Mouse (Mus musculus) ES-Bruce4 (cell line): ENCODE results near the gene Jsrp1. TPM values are rescaled to one million over a fixed set of nuclear protein-coding genes. Genes with fewer than 3 reads are reported as not detected.

Experiments
- H3K27ac ChIP-seq: 2 replicates; pipeline ENCODE4 v1.5.1; 2012; ENCODE audit warnings: low read length, inconsistent platforms; ENCODE audit not compliant: insufficient read depth
- H3K27me3 ChIP-seq: 2 replicates; pipeline ENCODE4 v1.6.1; 2012; ENCODE audit warnings: mild to moderate bottlenecking, low read length, inconsistent platforms; ENCODE audit not compliant: control insufficient read depth, poor library complexity, insufficient read depth, severe bottlenecking
- H3K36me3 ChIP-seq: 2 replicates; pipeline ENCODE4 v1.6.1; 2012; ENCODE audit warnings: inconsistent platforms, mild to moderate bottlenecking, low read length, moderate library complexity; ENCODE audit not compliant: control insufficient read depth, poor library complexity, insufficient read depth, severe bottlenecking
- H3K4me1 ChIP-seq: one replicate; pipeline ENCODE4 v1.8.1; 2011; ENCODE audit warnings: low read length; ENCODE audit not compliant: control insufficient read depth, insufficient read depth
- H3K4me3 ChIP-seq: 2 replicates; pipeline ENCODE4 v1.5.1; 2011; ENCODE audit warnings: low read depth, mild to moderate bottlenecking, low read length
- H3K9ac ChIP-seq: 2 replicates; pipeline ENCODE4 v1.6.1; 2012; ENCODE audit warnings: low read depth, mild to moderate bottlenecking, inconsistent platforms; ENCODE audit not compliant: poor library complexity, severe bottlenecking
- H3K9me3 ChIP-seq: replicated peaks from 2 replicates; pipeline ENCODE4 v1.6.1; 2012; ENCODE audit warnings: mild to moderate bottlenecking, low read length, inconsistent platforms; ENCODE audit not compliant: control insufficient read depth, poor library complexity, insufficient read depth, severe bottlenecking
- CTCF ChIP-seq: IDR thresholded peaks from one replicate; pipeline ENCODE4 v1.8.1; 2011; ENCODE audit warnings: low read depth, low read length
- EP300 ChIP-seq: IDR thresholded peaks from 2 replicates; pipeline ENCODE4 v1.6.1; 2011; ENCODE audit warnings: low read depth, low read length; ENCODE audit not compliant: insufficient read depth
- POLR2A ChIP-seq: IDR thresholded peaks from one replicate; pipeline ENCODE4 v1.8.1; 2011; ENCODE audit warnings: low read length; ENCODE audit not compliant: insufficient read depth
- polyA plus RNA-seq: library from polyadenylated mRNA; stranded (reverse); fragments of >200 nt; gene quantifications from 2 replicates; pipeline ENCODE4 v1.2.4, GENCODE M21; 2011; ENCODE audit warnings: low read depth; ENCODE audit not compliant: missing spikeins, insufficient read depth, insufficient read length

Jsrp1 gene
- polyA plus RNA-seq, 1 experiment = 0.85 TPM

GRCm38 (mm10) chr10:80804340-80804739 is 9.0 kb downstream of the Jsrp1 start:
- no peak for TF ChIP-seq CTCF
- no peak for TF ChIP-seq POLR2A
- no peak for TF ChIP-seq EP300
- Histone ChIP-seq H3K9me3 (no peaks in the 10 kb centered on the region), H3K27ac (no peak overlapping the region), H3K27me3 (no peaks in the 10 kb centered on the region), H3K36me3 (peaks cover 20% of the 10 kb centered on the region), H3K9ac (no peak overlapping the region), H3K4me3 (no peak overlapping the region), H3K4me1 (peaks cover 3% of the 10 kb centered on the region)

GRCm38 (mm10) chr10:80802996-80803395 is 10.3 kb downstream of the Jsrp1 start:
- no peak overlapping the region for H3K4me3 ChIP-seq
- TF ChIP-seq CTCF (no peak), EP300 (no peak), POLR2A (no peak)
- no peaks in the 10 kb centered on the region for H3K27me3 ChIP-seq
- no peaks in the 10 kb centered on the region for H3K4me1 ChIP-seq
- H3K9ac ChIP-seq = no peak overlapping the region
- no peak overlapping the region for H3K27ac ChIP-seq
- no peaks in the 10 kb centered on the region for H3K9me3 ChIP-seq
- H3K36me3 ChIP-seq = peaks cover 20% of the 10 kb centered on the region

- no peaks in the 10 kb centered on the region for H3K9me3 ChIP-seq
- no peaks in the 10 kb centered on the region for H3K4me1 ChIP-seq
- peaks cover 20% of the 10 kb centered on the region for H3K36me3 ChIP-seq
- TF ChIP-seq CTCF (no peak), EP300 (no peak), POLR2A (no peak)
- H3K27ac ChIP-seq = no peak overlapping the region
- no peaks in the 10 kb centered on the region for H3K27me3 ChIP-seq
- H3K4me3 ChIP-seq = no peak overlapping the region
- H3K9ac ChIP-seq = no peak overlapping the region
These were observed 10.9 kb downstream of the Jsrp1 start for GRCm38 (mm10) chr10:80802204-80802912.

- no peak for TF ChIP-seq POLR2A
- Histone ChIP-seq H3K4me3 (peak overlapping the region; percentile 99), H3K9ac (peak overlapping the region; percentile 81), H3K9me3 (no peaks in the 10 kb centered on the region), H3K27ac (peak overlapping the region; percentile 58), H3K27me3 (no peaks in the 10 kb centered on the region), H3K4me1 (peaks cover 2% of the 10 kb centered on the region), H3K36me3 (peaks cover 20% of the 10 kb centered on the region)
These were observed 14.2 kb downstream of the Jsrp1 start for GRCm38 (mm10) chr10:80799070-80799566.

- Histone ChIP-seq H3K27ac (peak within 1 kb of the TSS; percentile 71), H3K27me3 (no peaks in the 10 kb centered on the region), H3K4me1 (peaks cover 2% of the 10 kb centered on the region), H3K4me3 (peak within 1 kb of the TSS; percentile 99), H3K9me3 (no peaks in the 10 kb centered on the region), H3K36me3 (peaks cover 18% of the 10 kb centered on the region), H3K9ac (peak within 1 kb of the TSS; percentile 81)
- no peak for TF ChIP-seq CTCF
- peak; percentile 80 for TF ChIP-seq POLR2A
- TF ChIP-seq EP300 = 0 out of 2 replicates have a peak, but pooled peaks have one; percentile 4
These were observed 14.9 kb downstream of the Jsrp1 start, which contains the start of the genes Sf3a2 and Plekhj1 for GRCm38 (mm10) chr10:80798150-80799006. Gene Sf3a2, plus strand, starts transcription at chr10:80798198. Gene Plekhj1, minus strand, starts transcription at chr10:80798626.
